Mouse (Mus musculus) adrenal gland, adult 2 months (tissue): ENCODE results near the gene Tmem254c. TPM values are rescaled to one million over a fixed set of nuclear protein-coding genes. Genes with fewer than 3 reads are reported as not detected.
"Not testable (repeated sequence)": the region's sequence is repeated elsewhere in the genome, so short reads cannot be mapped to it uniquely, and the experiment has no call there.

Experiments
- DNase-seq: peaks from one replicate; pipeline ENCODE4 v3.0.0; 2021
- long read RNA-seq: library from polyadenylated mRNA; stranded (forward); transcript quantifications from one replicate; pipeline ENCODE4 v2.0.0, GENCODE M21; 2021
- polyA plus RNA-seq: library from polyadenylated mRNA; depleted of rRNA; stranded (reverse); fragments of >200 nt; gene quantifications from 2 replicates; pipeline ENCODE4 v1.2.3, GENCODE M21; 2012; rRNA removed
- total RNA-seq, 2 experiments: library from RNA; stranded (reverse); gene quantifications; 2 replicates each; pipeline ENCODE4 v1.2.3; 2021

The Tmem254c gene
- total RNA-seq (10 to 100 TPM in 1 of 2 experiments, 1 to 10 TPM in 1; 1.5 to 13.8 TPM), polyA plus RNA-seq (11.8 and 16.0 TPM in 2 replicates)
- long read RNA-seq, partial matches to known transcripts: 0 of 4 reads
- long read RNA-seq, other reads (novel, unspliced or antisense): 0 of 4 reads

- DNase-seq: not testable (repeated sequence)
Observed at GRCm38 (mm10) chr14:26067325-26067633, at the start of gene Tmem254c. TSS of gene Tmem254c (minus strand) at chr14:26067355.

- not testable (repeated sequence) for DNase-seq
Observed at GRCm38 (mm10) chr14:26097622-26098021, 30.5 kb upstream of the Tmem254c start.

- DNase-seq: not testable (repeated sequence)
Observed at GRCm38 (mm10) chr14:26081997-26082396, 14.8 kb upstream of the Tmem254c start, which contains the start of gene Cphx3. TSS of gene Cphx3 (plus strand) at chr14:26082297.

- not testable (repeated sequence) for DNase-seq
Observed at GRCm38 (mm10) chr14:26081216-26081615, 14.1 kb upstream of the Tmem254c start, which contains the start of gene Cphx2. TSS of gene Cphx2 (plus strand) at chr14:26081516.

GRCm38 (mm10) chr14:26076620-26077390, 9.7 kb upstream of the Tmem254c start:
- not testable (repeated sequence) for DNase-seq

GRCm38 (mm10) chr14:26066574-26067324, 406 bp downstream of the Tmem254c start:
- DNase-seq: not testable (repeated sequence)

- DNase-seq: not testable (repeated sequence)
Observed at GRCm38 (mm10) chr14:26059362-26059761, 7.8 kb downstream of the Tmem254c start.

- not testable (repeated sequence) for DNase-seq
Observed at GRCm38 (mm10) chr14:26058184-26058583, 9.0 kb downstream of the Tmem254c start.

GRCm38 (mm10) chr14:26048767-26049166, 18.4 kb downstream of the Tmem254c start:
- DNase-seq: not testable (repeated sequence)

GRCm38 (mm10) chr14:26047026-26047425, 20.1 kb downstream of the Tmem254c start:
- not testable (repeated sequence) for DNase-seq

- not testable (repeated sequence) for DNase-seq
Observed at GRCm38 (mm10) chr14:26045007-26045406, 22.1 kb downstream of the Tmem254c start.

- DNase-seq: not testable (repeated sequence)
Observed at GRCm38 (mm10) chr14:26042611-26043010, 24.5 kb downstream of the Tmem254c start, which contains the start of gene Gm9780. TSS of gene Gm9780 (minus strand) at chr14:26042711.

- DNase-seq: not testable (repeated sequence)
Observed at GRCm38 (mm10) chr14:26035439-26035838, 31.7 kb downstream of the Tmem254c start.

- DNase-seq: not testable (repeated sequence)
Observed at GRCm38 (mm10) chr14:26034364-26034763, 32.8 kb downstream of the Tmem254c start.

- not testable (repeated sequence) for DNase-seq
Observed at GRCm38 (mm10) chr14:26025653-26026052, 41.5 kb downstream of the Tmem254c start.

- not testable (repeated sequence) for DNase-seq
Observed at GRCm38 (mm10) chr14:26022831-26023230, 44.3 kb downstream of the Tmem254c start.

- not testable (repeated sequence) for DNase-seq
Observed at GRCm38 (mm10) chr14:26021555-26021954, 45.6 kb downstream of the Tmem254c start.

GRCm38 (mm10) chr14:26016414-26016813, 50.7 kb downstream of the Tmem254c start:
- DNase-seq: not testable (repeated sequence)
